Mouse (Mus musculus): ENCODE data around the gene Chd5.

GRCm38 (mm10) chr4:152338419-152339292 lies at the start of gene Chd5:
- TF ChIP-seq EP300 (IDR thresholded peaks at IDR 0.05; ENCODE audit: low read depth) (no peak), CTCF (IDR thresholded peaks at IDR 0.05; ENCODE audit: low read depth) (no peak)

Measured in liver, postnatal 0 days (tissue).